Mouse (Mus musculus): ENCODE results near the gene Prl8a2. TPM values are rescaled to one million over a fixed set of nuclear protein-coding genes. Genes with fewer than 3 reads are reported as not detected.

Prl8a2 gene
- polyA plus RNA-seq (2012): not detected in 2 replicates

DNA sequence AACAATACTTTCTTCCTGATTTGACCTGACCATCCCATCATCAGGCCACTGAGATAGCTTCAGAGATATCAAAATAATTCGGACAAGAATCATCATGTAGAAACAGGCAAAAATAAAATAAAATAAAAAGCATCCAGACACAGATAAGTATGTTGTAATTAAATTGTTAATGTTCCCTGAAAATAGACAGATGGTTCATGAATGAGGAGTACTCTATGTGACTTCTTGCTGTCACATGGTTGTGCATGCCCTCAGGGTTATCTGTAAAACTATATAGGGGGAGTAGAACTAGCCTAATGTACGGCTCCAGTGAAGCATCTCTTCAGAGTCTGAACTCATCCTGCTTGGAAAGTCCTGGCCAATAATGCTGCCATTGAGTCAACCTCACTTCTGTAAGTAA, at the start of gene Prl8a2:
Gene Prl8a2 (plus strand): TSS at position 301 of the 400 bp plus-strand sequence.
- Histone ChIP-seq H3K9me3 (ENCODE audit: control insufficient read depth, low read length) (no peaks in the 10 kb centered on the region), H3K36me3 (ENCODE audit: control insufficient read depth) (no peaks in the 10 kb centered on the region), H3K27me3 (ENCODE audit: control insufficient read depth) (no peaks in the 10 kb centered on the region), H3K4me1 (ENCODE audit: control insufficient read depth) (no peaks in the 10 kb centered on the region), H3K4me3 (replicated peaks) (no peak within 1 kb of the TSS)
- TF ChIP-seq GATA1 (IDR thresholded peaks at IDR 0.05; ENCODE audit: low read length) (no peak), TAL1 (IDR thresholded peaks at IDR 0.05; ENCODE audit: low read length) (no peak)

DNA sequence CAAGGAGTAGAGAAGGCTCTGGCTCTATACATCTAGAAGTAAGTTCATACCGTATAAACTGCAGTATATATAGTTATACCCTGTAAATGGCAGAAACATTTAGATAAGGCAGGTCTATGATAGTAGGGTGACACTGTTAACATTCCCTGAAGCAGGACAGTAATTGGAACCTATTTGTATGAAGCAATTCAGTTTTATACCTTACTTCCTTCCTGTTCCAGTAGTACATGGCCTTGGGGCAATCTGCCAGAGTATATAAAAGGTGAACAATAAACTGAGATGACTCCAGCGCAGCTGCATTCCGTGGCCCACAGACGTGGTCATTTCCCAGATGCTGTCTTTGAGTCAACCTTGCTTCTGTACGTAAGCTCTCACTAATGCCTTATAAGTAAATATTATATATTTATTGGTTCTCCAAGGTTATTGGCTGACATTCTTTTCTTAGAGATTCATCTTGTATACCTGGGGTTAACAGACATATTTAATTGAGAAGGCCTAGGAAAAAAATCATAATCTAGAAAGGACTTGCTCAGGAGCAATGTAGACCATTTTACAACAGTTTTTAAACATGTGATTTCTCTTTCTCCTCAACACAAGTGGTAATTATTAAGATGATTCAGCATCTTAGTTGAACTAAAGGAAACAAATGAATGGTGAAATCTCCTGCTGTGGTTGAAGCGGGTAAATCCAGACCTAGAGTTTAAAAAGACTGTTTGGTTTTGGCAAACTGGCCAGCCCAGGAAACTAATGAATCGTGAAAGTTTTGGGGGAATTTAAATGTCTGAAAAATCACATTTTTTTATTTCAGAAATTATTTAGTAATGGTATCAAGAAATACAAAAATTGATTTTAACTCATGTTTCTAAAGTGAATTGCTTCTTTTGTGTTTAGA, 32.9 kb upstream of the Prl8a2 start, which contains the start of gene Prl6a1:
Gene Prl6a1 (plus strand): TSS at position 294 of the 892 bp plus-strand sequence.
- H3K4me1 ChIP-seq (ENCODE audit: control insufficient read depth): no peaks in the 10 kb centered on the region
- H3K27me3 ChIP-seq (ENCODE audit: control insufficient read depth): no peaks in the 10 kb centered on the region
- H3K36me3 ChIP-seq (ENCODE audit: control insufficient read depth): no peaks in the 10 kb centered on the region
- H3K4me3 ChIP-seq (replicated peaks): no peak within 1 kb of the TSS
- H3K9me3 ChIP-seq (ENCODE audit: control insufficient read depth, low read length): no peaks in the 10 kb centered on the region
- no peak for TF ChIP-seq GATA1 (IDR thresholded peaks at IDR 0.05; ENCODE audit: low read length)
- no peak for TF ChIP-seq TAL1 (IDR thresholded peaks at IDR 0.05; ENCODE audit: low read length)

DNA sequence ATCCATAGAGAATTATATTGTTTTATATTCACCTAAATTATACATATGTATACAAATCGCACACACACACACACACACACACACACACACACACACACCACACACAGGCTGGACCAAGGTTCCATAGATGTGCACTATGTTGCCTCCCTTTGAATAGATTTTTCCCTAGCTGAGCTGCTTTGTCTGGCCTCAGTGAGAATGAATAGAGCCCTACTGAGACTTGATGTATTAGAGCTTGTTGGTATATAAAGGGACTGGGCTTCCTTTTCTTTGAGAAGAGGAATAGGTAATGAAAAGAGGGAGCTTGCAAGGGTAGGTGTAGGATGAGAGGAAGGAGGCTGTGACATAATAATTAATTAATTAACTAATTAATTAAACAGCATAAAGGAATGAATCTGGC, 10.5 kb upstream of the Prl8a2 start:
- Histone ChIP-seq H3K9me3 (ENCODE audit: control insufficient read depth, low read length) (no peaks in the 10 kb centered on the region), H3K4me3 (replicated peaks) (no peak overlapping the region), H3K36me3 (ENCODE audit: control insufficient read depth) (no peaks in the 10 kb centered on the region), H3K4me1 (ENCODE audit: control insufficient read depth) (no peaks in the 10 kb centered on the region), H3K27me3 (ENCODE audit: control insufficient read depth) (no peaks in the 10 kb centered on the region)
- TF ChIP-seq TAL1 (IDR thresholded peaks at IDR 0.05; ENCODE audit: low read length) (no peak), GATA1 (IDR thresholded peaks at IDR 0.05; ENCODE audit: low read length) (no peak)

DNA sequence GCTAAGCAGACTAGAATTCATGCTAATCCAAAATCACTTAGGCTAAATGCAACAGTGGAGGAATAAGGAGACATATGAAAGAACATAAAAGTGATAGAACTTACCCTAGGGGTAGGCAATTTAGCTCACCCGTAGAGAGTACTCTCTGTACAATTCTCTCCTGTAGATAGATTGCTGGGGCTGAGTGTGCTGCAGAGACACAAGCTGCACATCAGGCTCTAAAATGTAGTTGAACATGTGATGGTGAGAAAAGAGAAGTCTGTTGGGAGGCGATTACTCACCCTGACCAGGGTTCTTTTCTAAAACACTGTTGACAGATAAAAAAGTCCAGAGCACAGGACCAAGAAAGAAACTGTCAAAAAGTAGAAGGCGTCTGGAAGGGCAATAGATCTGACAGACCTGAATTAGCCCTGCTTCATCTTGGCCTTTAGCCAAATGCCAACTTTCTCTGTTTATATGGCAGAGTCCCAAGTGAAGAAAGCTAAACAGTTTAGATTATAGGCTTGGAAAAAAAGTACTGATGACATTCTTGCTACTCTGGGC, 2.7 kb upstream of the Prl8a2 start:
- H3K4me1 ChIP-seq (ENCODE audit: control insufficient read depth): no peaks in the 10 kb centered on the region
- no peaks in the 10 kb centered on the region for H3K36me3 ChIP-seq (ENCODE audit: control insufficient read depth)
- TF ChIP-seq TAL1 (IDR thresholded peaks at IDR 0.05; ENCODE audit: low read length): no peak
- TF ChIP-seq GATA1 (IDR thresholded peaks at IDR 0.05; ENCODE audit: low read length): no peak
- no peaks in the 10 kb centered on the region for H3K9me3 ChIP-seq (ENCODE audit: control insufficient read depth, low read length)
- H3K27me3 ChIP-seq (ENCODE audit: control insufficient read depth): no peaks in the 10 kb centered on the region
- no peak overlapping the region for H3K4me3 ChIP-seq (replicated peaks)

DNA sequence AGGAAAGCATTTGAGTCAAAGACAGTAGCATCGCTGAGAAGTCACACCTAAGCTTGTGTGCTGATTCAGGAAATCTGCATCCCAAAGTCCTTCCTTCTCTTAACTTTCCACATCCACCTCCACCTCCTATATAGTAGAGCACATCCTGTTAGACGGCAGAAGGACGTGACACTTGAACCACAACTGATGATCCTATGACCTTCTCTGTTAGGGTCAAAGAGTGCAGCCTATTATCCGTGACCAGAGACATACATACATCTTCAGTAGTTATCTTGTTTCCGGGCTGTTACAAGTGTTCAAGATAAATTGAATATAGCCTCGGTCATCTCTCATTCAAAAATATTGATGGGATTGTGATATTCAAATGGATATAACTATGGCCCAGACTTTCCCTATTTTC, 45.3 kb downstream of the Prl8a2 start, which contains the start of gene Prl2b1:
Gene Prl2b1 (minus strand): TSS at position 101 of the 400 bp plus-strand sequence.
- no peaks in the 10 kb centered on the region for H3K27me3 ChIP-seq (ENCODE audit: control insufficient read depth)
- H3K9me3 ChIP-seq (ENCODE audit: control insufficient read depth, low read length): no peaks in the 10 kb centered on the region
- no peak within 1 kb of the TSS for H3K4me3 ChIP-seq (replicated peaks)
- no peak for TF ChIP-seq TAL1 (IDR thresholded peaks at IDR 0.05; ENCODE audit: low read length)
- no peak for TF ChIP-seq GATA1 (IDR thresholded peaks at IDR 0.05; ENCODE audit: low read length)
- no peaks in the 10 kb centered on the region for H3K4me1 ChIP-seq (ENCODE audit: control insufficient read depth)
- H3K36me3 ChIP-seq (ENCODE audit: control insufficient read depth): no peaks in the 10 kb centered on the region

DNA sequence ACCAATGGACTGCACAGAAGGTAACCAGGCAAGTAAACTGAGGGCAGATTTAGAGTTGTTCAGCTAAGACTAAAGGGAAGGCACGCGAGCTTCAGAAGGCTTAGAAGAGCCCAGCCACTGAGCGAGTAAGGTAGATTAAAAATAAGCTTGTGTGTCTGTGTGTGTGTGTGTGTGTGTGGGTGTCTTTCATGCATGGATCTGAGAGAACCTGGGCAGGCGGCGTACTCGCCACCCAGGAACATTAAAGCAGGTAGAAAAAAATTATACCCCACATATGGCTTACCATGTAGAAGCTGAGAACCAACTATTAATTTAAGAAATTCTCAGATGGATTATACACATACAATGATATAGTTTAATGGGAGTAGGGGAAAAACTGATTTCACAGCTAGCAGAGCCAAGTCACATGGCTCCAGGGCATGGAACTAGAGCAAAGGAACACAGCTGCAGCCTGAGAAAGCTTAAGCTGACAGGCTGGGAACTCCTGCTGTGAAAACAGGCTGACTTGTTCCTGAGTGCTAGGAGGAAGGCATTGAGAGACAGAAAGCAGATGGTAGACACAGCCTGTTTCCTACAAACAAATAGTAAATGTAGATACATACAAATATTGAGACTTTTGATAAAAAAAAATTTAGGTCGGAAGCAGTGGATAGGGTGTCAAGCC, 53.7 kb downstream of the Prl8a2 start:
- Histone ChIP-seq H3K9me3 (ENCODE audit: control insufficient read depth, low read length) (no peaks in the 10 kb centered on the region), H3K36me3 (ENCODE audit: control insufficient read depth) (no peaks in the 10 kb centered on the region), H3K4me3 (replicated peaks) (no peak overlapping the region), H3K4me1 (ENCODE audit: control insufficient read depth) (no peaks in the 10 kb centered on the region), H3K27me3 (ENCODE audit: control insufficient read depth) (no peaks in the 10 kb centered on the region)
- TF ChIP-seq GATA1 (IDR thresholded peaks at IDR 0.05; ENCODE audit: low read length) (no peak), TAL1 (IDR thresholded peaks at IDR 0.05; ENCODE audit: low read length) (no peak)

Other genes starting within 250 kb of the Prl8a2 start
- gene Prl3d2, start 224.0 kb upstream of the Prl8a2 start, polyA plus RNA-seq (2012): not detected in 2 replicates
- not detected in 2 replicates for gene Prl3d3, start 188.9 kb upstream of the Prl8a2 start, polyA plus RNA-seq (2012)
- gene Prl3c1, start 149.0 kb upstream of the Prl8a2 start, polyA plus RNA-seq (2012): not detected in 2 replicates
- gene Prl3b1, start 103.8 kb upstream of the Prl8a2 start, polyA plus RNA-seq (2012): not detected in 2 replicates
- not detected in 2 replicates for gene Prl3a1, start 86.2 kb upstream of the Prl8a2 start, polyA plus RNA-seq (2012)
- gene Prl6a1, start 33.0 kb upstream of the Prl8a2 start, polyA plus RNA-seq (2012): not detected in 2 replicates
- not detected in 2 replicates for gene Prl2b1, start 45.2 kb downstream of the Prl8a2 start, polyA plus RNA-seq (2012)
- not detected in 2 replicates for gene Prl8a6, start 93.0 kb downstream of the Prl8a2 start, polyA plus RNA-seq (2012)
- not detected in 2 replicates for gene Prl8a8, start 167.5 kb downstream of the Prl8a2 start, polyA plus RNA-seq (2012)
- gene Prl8a9, start 218.9 kb downstream of the Prl8a2 start, polyA plus RNA-seq (2012): not detected in 2 replicates
- gene Prl8a1, start 236.5 kb downstream of the Prl8a2 start, polyA plus RNA-seq (2012): not detected in 2 replicates

Data from erythroblast, embryonic 14.5 days (primary cell).